Mouse (Mus musculus) hindbrain, embryonic 12.5 days (tissue): ENCODE measurements around the gene Rec8. TPM values are rescaled to one million over a fixed set of nuclear protein-coding genes. Genes with fewer than 3 reads are reported as not detected.

Experiments used
- ATAC-seq: fragments of 200-750 bp; cut with Nextera tagmentation; 2 replicates; pipeline ENCODE4 v1.8.0; 2017; ENCODE audit warnings: moderate TSS enrichment; ENCODE audit not compliant: low FRiP score
- H3K27ac ChIP-seq: fragments of 300-500 bp; sonication (generic); 2 replicates; pipeline ENCODE4 v1.5.1; 2016; ENCODE audit warnings: mild to moderate bottlenecking
- H3K27me3 ChIP-seq: fragments of 300-500 bp; sonication (generic); 2 replicates; pipeline ENCODE4 v1.6.1; 2016; ENCODE audit warnings: mild to moderate bottlenecking
- H3K36me3 ChIP-seq: fragments of 300-500 bp; sonication (generic); 2 replicates; pipeline ENCODE4 v1.6.1; 2016; ENCODE audit warnings: mild to moderate bottlenecking
- H3K4me1 ChIP-seq: fragments of 300-500 bp; sonication (generic); 2 replicates; pipeline ENCODE4 v1.6.1; 2016
- H3K4me2 ChIP-seq: fragments of 300-500 bp; sonication (generic); replicated peaks from 2 replicates; pipeline ENCODE4 v1.6.1; 2016; ENCODE audit warnings: mild to moderate bottlenecking
- H3K4me3 ChIP-seq: fragments of 300-500 bp; sonication (generic); 2 replicates; pipeline ENCODE4 v1.5.1; 2016; ENCODE audit warnings: mild to moderate bottlenecking
- H3K9ac ChIP-seq: fragments of 300-500 bp; sonication (generic); 2 replicates; pipeline ENCODE4 v1.6.1; 2016; ENCODE audit warnings: mild to moderate bottlenecking, moderate library complexity
- H3K9me3 ChIP-seq: fragments of 300-500 bp; sonication (generic); replicated peaks from 2 replicates; pipeline ENCODE4 v1.6.1; 2016; ENCODE audit warnings: mild to moderate bottlenecking
- WGBS: fragments of 180-500 bp; shearing (Covaris S2); methylation state at CpG from one replicate; pipeline ENCODE4 v1.1.7; 2016; 5-methylcytosine and 5-hydroxymethylcytosine counted together
- polyA plus RNA-seq: library from polyadenylated mRNA; unstranded; fragments of >200 nt; fragmentation: Nextera tagmentation; extraction: Ambion mirVana; gene quantifications from 2 replicates; pipeline ENCODE4 v1.2.1, GENCODE M21; 2016

Rec8 gene
- polyA plus RNA-seq = 14.9 and 15.9 TPM in 2 replicates

GRCm38 (mm10) chr14:55617822-55618221, at the start of gene Rec8:
TSS of gene Rec8 (plus strand) at chr14:55618037.
- no peaks in the 10 kb centered on the region for H3K27me3 ChIP-seq
- no peaks in the 10 kb centered on the region for H3K9me3 ChIP-seq
- peak within 1 kb of the TSS; percentile 42 for H3K4me2 ChIP-seq
- ATAC-seq = peak; percentile 85
- whole genome bisulfite sequencing = 23% methylated on average over 21 of the region's 21 CpGs
- H3K9ac ChIP-seq = peak within 1 kb of the TSS; percentile 23; the same call in 1 of the 2 replicates
- H3K4me1 ChIP-seq = peaks cover 6% of the 10 kb centered on the region; the same call in 1 of the 2 replicates
- no peak within 1 kb of the TSS for H3K27ac ChIP-seq
- peak within 1 kb of the TSS; percentile 28 for H3K4me3 ChIP-seq
- no peaks in the 10 kb centered on the region for H3K36me3 ChIP-seq

DNA sequence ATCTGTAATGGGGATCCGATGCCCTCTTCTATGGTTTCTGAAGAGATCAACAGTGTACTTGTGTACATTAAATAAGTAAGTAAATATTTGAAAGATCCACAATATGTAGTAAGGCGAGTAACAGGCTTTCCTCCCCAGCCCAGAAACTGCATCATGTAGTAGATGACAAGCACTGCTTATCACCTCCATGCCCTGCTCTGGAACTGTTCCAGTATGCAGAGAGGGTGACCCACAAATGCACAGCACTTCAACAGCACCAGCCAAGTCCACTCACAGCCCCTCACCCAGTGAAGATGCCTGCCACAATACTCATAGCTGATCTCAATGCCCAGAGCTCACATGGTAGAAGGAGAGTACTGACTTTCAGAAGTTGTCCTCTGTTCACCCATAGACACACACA, 47.2 kb upstream of the Rec8 start:
- Histone ChIP-seq H3K4me2 (no peak overlapping the region), H3K9ac (no peak overlapping the region), H3K27ac (no peak overlapping the region), H3K27me3 (no peaks in the 10 kb centered on the region), H3K4me3 (no peak overlapping the region), H3K9me3 (no peaks in the 10 kb centered on the region), H3K4me1 (no peaks in the 10 kb centered on the region), H3K36me3 (peaks cover 50% of the 10 kb centered on the region)
- 86% methylated on average over 2 of the region's 2 CpGs for WGBS
- ATAC-seq = no peak

- no peaks in the 10 kb centered on the region for H3K27me3 ChIP-seq
These were observed 46.1 kb upstream of the Rec8 start for GRCm38 (mm10) chr14:55571760-55572159.

DNA sequence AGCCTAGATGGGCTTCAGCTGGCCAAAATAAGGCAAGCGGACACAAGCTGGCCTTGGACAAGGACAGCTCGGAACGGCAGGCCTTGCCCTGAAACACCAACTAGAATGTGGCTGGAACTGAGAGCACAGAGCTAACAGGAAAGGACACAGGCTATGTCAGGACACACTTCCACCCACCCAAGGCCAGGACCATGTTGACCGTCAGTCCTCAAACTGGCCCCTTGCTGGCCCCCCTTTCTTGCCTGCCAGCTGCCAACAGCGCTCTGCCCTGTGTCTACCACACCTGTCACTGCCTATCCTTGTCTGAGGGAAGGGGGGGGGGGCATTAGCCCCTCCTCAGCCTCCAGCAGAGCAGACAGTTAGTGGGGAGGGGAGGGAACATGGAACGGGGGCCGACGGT, 42.5 kb upstream of the Rec8 start, which contains the start of gene Fitm1:
Fitm1 (plus strand) TSS at position 316 of the 400 bp plus-strand sequence.
- no peak within 1 kb of the TSS for H3K27ac ChIP-seq
- no peak within 1 kb of the TSS for H3K9ac ChIP-seq
- no peaks in the 10 kb centered on the region for H3K9me3 ChIP-seq
- H3K27me3 ChIP-seq = no peaks in the 10 kb centered on the region
- ATAC-seq = no peak
- no peak within 1 kb of the TSS for H3K4me2 ChIP-seq
- peaks cover 10% of the 10 kb centered on the region for H3K4me1 ChIP-seq
- H3K4me3 ChIP-seq = no peak within 1 kb of the TSS
- 80% methylated on average over 8 of the region's 8 CpGs for WGBS
- peaks cover 10% of the 10 kb centered on the region for H3K36me3 ChIP-seq

More at GRCm38 (mm10) chr14:55571760-55572159, 46.1 kb upstream of the Rec8 start:
- Histone ChIP-seq H3K9ac (no peak overlapping the region), H3K27ac (no peak overlapping the region), H3K9me3 (no peaks in the 10 kb centered on the region), H3K36me3 (peaks cover 38% of the 10 kb centered on the region), H3K4me3 (no peak overlapping the region), H3K4me1 (no peaks in the 10 kb centered on the region), H3K4me2 (no peak overlapping the region)
- no peak for ATAC-seq

GRCm38 (mm10) chr14:55575711-55576110, 42.1 kb upstream of the Rec8 start:
- Histone ChIP-seq H3K9me3 (no peaks in the 10 kb centered on the region), H3K4me1 (peaks cover 10% of the 10 kb centered on the region), H3K4me3 (no peak overlapping the region), H3K36me3 (peaks cover 12% of the 10 kb centered on the region), H3K4me2 (no peak overlapping the region), H3K27ac (no peak overlapping the region), H3K9ac (no peak overlapping the region), H3K27me3 (no peaks in the 10 kb centered on the region)
- no peak for ATAC-seq
- 73% methylated on average over 13 of the region's 13 CpGs for WGBS

DNA sequence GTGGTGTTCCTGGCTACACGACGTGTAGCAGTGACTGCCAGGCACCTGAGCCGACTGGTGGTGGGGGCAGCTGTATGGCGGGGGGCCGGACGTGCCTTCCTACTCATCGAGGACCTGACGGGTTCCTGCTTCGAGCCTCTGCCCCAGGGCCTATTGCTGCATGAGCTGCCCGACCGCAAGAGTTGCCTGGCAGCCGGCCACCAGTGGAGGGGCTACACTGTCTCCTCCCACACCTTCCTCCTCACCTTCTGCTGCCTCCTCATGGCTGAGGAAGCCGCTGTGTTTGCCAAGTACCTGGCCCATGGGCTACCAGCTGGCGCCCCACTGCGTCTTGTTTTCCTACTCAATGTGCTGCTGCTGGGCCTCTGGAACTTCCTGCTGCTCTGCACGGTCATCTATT, 41.5 kb upstream of the Rec8 start:
- Histone ChIP-seq H3K4me1 (peaks cover 10% of the 10 kb centered on the region), H3K27me3 (no peaks in the 10 kb centered on the region), H3K36me3 (peaks cover 16% of the 10 kb centered on the region), H3K27ac (no peak overlapping the region), H3K4me2 (no peak overlapping the region), H3K4me3 (no peak overlapping the region), H3K9me3 (no peaks in the 10 kb centered on the region), H3K9ac (no peak overlapping the region)
- no peak for ATAC-seq
- WGBS = 76% methylated on average over 16 of the region's 16 CpGs

DNA sequence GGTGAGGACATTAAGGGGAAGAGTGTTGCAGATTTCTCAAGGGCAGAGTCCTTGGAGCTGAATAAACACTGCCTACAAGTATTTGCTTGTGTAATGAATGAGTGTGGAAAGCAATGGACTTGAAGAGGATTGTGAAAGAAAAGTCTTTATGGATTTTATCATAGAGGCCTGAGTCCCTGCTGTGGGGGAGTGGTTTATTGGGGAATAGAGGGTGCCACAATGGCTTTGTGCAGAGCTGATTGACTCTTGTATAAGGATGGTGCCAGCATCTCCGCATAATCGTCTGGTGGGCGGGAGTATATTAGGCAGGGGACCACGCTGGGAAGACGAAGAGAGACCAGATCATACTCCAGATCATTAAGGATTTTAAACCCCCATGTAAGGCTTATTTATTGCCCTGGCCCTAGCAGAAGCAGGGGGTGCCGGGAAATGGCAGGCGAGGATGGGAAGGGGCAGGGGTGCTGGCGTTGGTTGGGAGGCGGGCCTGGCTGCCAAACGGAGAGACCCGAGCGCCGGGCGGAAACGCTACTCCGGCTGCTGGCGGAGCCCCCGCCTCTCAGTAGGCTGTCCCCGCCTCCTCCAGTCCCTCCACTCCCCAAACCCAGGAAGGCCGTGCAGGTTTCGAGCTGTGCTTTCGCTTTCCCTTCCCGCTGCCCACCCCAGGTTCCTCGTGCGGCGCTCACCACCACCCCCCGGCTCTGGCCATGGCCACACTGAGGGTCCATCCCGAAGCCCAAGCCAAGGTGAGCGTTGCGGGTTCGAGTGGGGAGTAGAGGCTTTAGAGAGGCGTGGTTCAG, 39.8 kb upstream of the Rec8 start, which contains the start of gene Psme1:
Psme1 (plus strand) TSS at position 253 of the 797 bp plus-strand sequence.
- Histone ChIP-seq H3K9ac (peak within 1 kb of the TSS; percentile 88), H3K4me3 (peak within 1 kb of the TSS; percentile 71), H3K9me3 (no peaks in the 10 kb centered on the region), H3K36me3 (peaks cover 20% of the 10 kb centered on the region), H3K27ac (peak within 1 kb of the TSS; percentile 79), H3K4me1 (peaks cover 10% of the 10 kb centered on the region), H3K27me3 (no peaks in the 10 kb centered on the region), H3K4me2 (peak within 1 kb of the TSS; percentile 88)
- peak; percentile 87 for ATAC-seq
- 0% methylated on average over 32 of the region's 32 CpGs for WGBS

DNA sequence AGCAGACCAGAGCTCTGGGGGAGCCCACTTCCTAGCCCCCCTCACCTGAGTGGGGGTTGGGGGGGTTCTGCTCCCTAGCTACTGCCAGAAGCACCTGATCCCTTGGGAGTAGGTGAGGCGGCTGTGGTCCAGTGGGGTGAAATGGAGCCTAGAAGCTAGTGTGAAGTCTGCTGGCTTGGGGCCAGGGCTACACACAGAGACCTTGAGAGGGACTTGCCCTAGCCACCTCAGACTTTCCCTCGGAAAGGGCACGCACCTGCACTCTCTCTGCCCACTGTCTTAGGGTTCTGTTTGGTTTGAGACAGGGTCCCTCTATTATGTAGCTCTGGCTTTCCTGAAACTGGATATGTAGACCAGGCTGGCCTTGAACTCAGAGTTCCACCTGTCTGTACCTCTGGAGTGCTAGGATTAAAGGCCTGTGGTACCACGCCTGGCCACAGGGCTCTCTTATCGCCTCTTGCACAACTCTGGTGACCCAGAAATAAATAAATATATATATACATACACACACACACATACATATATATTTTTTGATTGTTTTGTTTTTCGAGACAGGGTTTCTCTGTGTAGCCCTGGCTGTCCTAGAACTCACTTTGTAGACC, 39.1 kb upstream of the Rec8 start:
- H3K27ac ChIP-seq = peak overlapping the region; percentile 79
- no peak; the same call in none of the 2 replicates for ATAC-seq
- WGBS = 30% methylated on average over 6 of the region's 6 CpGs

GRCm38 (mm10) chr14:55579511-55580496, 38.0 kb upstream of the Rec8 start:
- no peaks in the 10 kb centered on the region for H3K9me3 ChIP-seq
- H3K9ac ChIP-seq = no peak overlapping the region
- no peak overlapping the region for H3K27ac ChIP-seq
- no peak overlapping the region for H3K4me2 ChIP-seq
- peaks cover 20% of the 10 kb centered on the region for H3K36me3 ChIP-seq
- ATAC-seq = no peak
- peaks cover 16% of the 10 kb centered on the region for H3K4me1 ChIP-seq
- H3K27me3 ChIP-seq = peaks cover 3% of the 10 kb centered on the region
- no peak overlapping the region for H3K4me3 ChIP-seq
- 86% methylated on average over 23 of the region's 23 CpGs for WGBS

More for the DNA sequence above, 39.1 kb upstream of the Rec8 start:
- Histone ChIP-seq H3K9me3 (no peaks in the 10 kb centered on the region), H3K4me1 (peaks cover 10% of the 10 kb centered on the region), H3K9ac (peak overlapping the region; percentile 88), H3K36me3 (peaks cover 20% of the 10 kb centered on the region), H3K4me2 (peak overlapping the region; percentile 88), H3K4me3 (peak overlapping the region; percentile 71), H3K27me3 (no peaks in the 10 kb centered on the region)

DNA sequence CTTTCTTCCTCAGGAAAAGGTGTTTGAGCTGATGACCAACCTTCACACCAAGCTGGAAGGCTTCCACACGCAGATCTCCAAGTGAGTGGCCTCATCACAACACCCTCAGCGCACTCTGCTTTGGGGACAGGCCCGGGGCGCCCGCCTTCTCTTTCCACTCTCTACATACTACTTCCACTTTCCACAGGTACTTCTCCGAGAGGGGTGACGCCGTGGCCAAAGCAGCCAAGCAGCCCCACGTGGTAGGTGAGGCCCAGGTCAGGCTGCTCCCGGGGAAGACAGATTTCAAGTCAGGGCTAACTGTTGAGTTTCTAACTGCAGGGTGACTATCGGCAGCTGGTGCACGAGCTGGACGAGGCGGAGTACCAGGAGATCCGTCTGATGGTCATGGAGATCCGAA, 37.1 kb upstream of the Rec8 start:
- peaks cover 3% of the 10 kb centered on the region for H3K27me3 ChIP-seq
- ATAC-seq = no peak
- 95% methylated on average over 16 of the region's 16 CpGs for WGBS
- H3K9me3 ChIP-seq = no peaks in the 10 kb centered on the region
- peaks cover 20% of the 10 kb centered on the region for H3K36me3 ChIP-seq
- H3K4me2 ChIP-seq = no peak overlapping the region
- peaks cover 19% of the 10 kb centered on the region for H3K4me1 ChIP-seq
- H3K27ac ChIP-seq = no peak overlapping the region
- no peak overlapping the region for H3K9ac ChIP-seq
- H3K4me3 ChIP-seq = no peak overlapping the region

GRCm38 (mm10) chr14:55581981-55582681, 35.7 kb upstream of the Rec8 start:
- Histone ChIP-seq H3K36me3 (peaks cover 24% of the 10 kb centered on the region), H3K27ac (no peak overlapping the region; the same call in 1 of the 2 replicates), H3K9ac (no peak overlapping the region), H3K4me2 (no peak overlapping the region), H3K27me3 (peaks cover 3% of the 10 kb centered on the region), H3K9me3 (no peaks in the 10 kb centered on the region), H3K4me1 (peaks cover 19% of the 10 kb centered on the region), H3K4me3 (no peak overlapping the region)
- 78% methylated on average over 9 of the region's 9 CpGs for WGBS
- no peak for ATAC-seq
